Mouse (Mus musculus) cerebellum, postnatal 14 days (tissue): ENCODE measurements around the gene Rint1.
A peak's percentile ranks its signal among the peaks of the same experiment; 100 is the strongest.
"Not testable (repeated sequence)": the region's sequence is repeated elsewhere in the genome, so short reads cannot be mapped to it uniquely, and the experiment has no call there.

ENCODE experiments used
- DNase-seq, 2 experiments: peaks; one replicate each; pipeline ENCODE4 v3.0.0; 2021; ENCODE audit warnings: mixed read lengths in 2 of 2

Rint1 gene

DNA sequence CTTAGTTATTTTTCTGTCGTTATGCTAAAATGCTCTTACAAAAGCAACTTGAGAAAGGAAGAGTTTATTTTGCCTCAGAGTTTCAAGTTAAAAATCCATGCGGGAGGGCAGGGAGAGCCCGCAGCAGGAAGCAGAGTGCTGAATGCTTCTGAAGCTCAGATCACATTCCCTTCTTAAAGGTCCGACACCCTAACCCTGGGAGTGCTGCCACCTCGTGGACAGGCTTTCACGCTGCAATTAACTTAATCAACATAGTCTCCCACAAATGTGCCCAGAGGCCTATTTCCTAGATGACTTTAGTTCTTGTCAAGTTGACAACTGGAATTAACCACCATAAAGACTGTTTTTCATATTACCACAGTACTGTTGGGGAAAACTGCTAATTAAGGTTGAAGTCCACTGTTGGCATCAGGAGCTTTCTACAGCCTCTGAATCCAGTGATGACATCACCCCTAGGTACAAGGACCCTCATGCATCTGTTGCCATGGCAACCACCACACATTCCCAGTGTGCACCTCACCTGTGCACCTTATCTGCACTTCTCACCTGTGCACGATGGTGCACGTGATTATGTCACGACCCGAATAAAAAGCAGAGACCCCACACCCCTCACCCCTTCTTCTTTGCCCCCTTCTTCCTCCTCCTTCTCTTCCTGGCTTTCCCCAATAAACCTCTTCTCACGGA is 39.0 kb downstream of the Rint1 start:
- peak; percentile 72 to 80 for DNase-seq

DNA sequence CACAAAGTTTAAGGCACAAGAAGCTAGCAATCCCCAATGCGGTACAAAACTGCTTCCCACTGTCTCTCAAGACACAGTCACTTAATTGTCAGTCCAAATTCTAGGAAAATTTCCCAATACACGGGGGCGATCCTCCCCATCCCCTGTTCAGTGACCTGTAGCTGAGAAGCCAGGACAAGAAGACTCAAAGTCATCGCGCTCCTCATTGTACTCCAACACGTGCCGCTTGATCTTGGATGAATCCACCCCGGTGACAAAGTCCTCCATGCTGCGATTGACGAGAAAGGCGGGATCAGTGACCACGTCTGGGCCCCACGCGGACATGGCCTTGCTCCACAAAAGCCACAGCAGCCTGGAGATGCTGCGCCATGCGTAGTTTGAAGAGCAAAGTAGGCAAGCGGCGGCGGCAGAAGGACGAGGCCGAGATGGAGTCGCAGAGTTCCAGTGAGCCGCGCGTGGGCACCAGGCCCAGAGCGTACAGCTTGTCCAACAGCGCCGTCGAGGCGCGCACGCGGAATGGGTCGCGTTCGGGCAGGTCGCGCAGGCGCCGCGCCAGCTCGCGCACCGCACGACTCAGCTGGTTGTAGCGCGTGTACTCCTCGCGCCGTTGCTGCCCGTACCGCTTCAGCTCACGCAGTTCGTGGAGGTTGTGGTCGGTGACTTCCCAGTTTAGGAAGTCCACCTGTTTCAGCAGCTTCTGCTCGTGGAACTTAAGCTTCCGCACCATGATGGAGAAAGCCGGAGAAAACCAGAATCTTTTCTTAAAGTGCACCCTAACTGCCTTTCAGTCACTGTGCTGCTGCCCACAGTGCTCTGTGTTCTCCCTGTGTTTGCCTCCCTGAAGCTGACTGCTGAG is 43.6 kb downstream of the Rint1 start:
- peak; percentile 73 to 86 for DNase-seq

DNA sequence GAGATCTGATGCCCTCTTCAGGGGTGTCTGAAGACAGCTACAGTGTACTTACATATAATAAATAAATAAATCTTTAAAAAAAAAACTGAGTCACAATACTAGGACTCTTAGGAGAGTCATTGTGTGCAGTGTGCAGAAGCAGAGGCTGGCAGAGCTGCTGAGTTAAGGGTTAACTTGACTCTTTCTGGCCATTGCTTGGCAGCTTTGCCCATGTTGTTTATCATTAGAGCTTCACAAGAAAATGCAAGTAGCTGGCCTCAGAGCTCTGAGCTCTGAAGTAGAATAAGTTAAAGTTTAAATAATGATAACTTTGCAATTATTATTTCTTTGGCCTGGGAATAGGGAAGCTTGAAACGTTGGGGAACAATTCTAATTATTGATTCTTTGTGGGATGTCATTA is 48.2 kb downstream of the Rint1 start:
- DNase-seq, result not testable (repeated sequence)

DNA sequence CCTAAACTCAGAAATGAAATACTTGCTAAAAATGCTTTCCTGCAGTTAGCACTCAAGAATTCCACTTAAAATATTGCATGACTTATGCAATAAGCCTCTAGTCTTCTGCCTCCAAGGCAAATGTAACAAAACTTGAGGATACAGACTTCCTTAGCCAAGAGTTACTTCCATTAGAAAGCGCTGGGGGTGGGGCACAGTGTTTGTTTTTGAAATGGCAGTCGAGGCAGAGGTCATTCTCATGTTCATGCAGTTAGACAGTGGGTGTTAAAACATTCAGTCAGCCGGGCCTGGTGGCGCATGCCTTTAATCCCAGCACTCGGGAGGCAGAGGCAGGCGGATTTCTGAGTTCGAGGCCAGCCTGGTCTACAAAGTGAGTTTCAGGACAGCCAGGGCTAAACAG is 50.6 kb downstream of the Rint1 start:
- DNase-seq, result no peak

DNA sequence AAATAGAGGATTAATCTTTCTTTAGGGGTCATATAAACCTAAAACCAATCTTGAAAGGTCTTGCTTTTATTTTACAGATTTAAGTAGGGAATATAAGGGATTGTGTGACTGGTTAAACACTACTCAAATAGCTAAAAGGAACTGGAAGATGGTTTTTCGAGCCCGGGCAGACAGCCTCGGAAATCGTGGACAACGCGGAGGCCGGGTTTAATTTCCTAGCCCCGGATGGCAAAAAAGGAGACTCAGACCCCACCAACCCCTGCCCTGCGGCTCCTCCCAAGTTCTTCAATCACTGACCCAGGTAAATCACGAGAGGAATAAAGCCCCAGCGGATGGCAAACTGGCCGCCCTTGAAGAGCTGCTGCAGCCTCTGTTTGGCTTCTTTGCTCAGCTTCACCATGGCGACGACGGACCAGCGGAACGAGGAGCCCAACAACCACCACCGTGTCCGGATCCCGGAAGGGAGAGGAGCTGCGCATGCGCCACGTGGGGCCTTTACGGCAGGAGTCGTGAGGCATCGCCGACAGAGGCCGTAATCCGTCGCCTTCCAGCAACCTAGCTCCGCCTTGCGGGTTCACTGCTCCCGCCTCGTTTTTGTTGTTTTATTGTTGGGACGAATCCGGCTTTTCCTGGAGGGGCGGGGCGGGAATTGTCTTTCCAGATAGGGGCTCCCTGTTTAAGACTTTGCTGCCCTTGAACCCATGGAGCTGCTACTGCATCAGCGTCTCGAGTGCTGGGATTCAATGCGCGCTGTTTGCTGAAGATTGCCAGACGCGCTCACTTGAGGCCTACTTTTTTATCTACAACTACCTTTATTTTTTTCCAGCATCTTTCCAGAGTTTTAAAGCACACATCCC is 56.4 kb downstream of the Rint1 start, which contains the start of gene Tomm7:
TSS of gene Tomm7 (minus strand) at position 488 of the 857 bp plus-strand sequence.
- DNase-seq, result peak; percentile 96 to 97

DNA sequence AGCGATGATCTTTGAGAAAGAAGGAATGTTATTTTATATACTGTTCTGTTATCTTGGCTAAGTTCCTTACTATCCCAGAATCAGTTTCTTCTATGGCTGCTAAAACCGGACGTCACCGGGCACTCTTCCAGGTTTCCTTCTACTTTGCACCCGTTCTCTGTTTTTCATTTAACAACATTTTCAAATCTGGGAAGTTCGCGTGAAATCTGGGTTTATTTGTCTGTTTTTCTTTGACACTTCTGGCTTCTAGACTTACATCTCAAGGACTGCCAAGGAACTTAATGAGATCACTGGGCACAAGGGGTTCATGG is 57.0 kb downstream of the Rint1 start:
- DNase-seq, result peak; percentile 62 to 73

DNA sequence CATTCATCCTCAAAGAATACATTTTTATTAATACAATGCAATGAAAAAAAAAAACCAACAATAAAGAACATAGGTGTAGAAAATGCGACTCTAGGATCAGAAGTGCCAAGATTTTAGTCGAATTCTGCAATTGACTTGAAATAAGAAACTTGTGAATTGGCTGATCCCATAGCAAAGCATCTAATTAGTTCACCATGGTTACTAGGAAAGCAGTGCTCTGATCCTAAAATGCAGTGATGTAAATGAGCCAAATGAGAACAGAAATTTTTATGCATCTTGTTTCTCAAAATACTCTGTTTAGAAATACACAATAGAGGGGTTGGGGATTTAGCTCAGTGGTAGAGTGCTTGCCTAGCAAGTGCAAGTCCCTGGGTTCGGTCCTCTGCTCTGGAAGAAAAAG is 57.6 kb downstream of the Rint1 start:
- DNase-seq, result no peak

DNA sequence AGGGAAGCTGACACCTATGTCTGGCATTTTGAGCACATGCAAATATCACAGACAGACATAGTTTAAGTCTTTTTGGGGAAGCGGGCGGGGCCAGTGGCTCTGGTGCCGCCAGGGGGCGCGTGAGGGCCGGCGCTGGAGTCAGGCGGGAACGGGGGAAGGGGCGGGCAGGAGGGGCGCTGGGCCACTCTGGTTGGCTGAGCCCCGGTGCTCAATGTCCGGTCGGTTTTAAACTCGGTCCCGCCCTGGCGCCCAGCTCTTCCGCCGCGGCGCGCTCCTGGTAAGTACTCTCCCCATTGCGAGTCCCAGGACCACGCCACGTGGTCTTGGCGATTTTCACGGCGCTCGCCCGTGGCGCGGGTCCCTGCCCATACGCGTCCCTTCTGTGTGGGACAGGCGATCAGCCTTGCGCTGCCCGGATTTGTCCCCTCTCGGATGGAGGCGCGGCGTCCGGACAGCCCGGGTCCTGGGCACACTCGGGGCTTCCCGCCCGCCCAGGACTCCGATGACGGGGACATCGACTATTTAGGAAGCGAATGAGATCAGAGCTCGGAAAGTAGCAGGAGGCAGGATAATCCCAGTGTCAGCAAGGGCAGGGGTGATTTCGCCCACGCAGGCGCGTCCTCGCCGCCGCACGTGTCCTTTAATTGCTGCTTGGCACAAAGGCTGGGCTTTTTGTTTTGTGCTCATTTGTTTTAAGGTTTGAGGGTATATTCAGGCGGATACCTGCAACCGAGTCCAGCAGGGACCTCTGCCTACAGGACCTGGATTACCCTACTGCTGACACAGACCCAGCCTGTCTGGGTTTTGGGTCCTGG is 63.0 kb downstream of the Rint1 start:
- peak; percentile 95 to 96 for DNase-seq

DNA sequence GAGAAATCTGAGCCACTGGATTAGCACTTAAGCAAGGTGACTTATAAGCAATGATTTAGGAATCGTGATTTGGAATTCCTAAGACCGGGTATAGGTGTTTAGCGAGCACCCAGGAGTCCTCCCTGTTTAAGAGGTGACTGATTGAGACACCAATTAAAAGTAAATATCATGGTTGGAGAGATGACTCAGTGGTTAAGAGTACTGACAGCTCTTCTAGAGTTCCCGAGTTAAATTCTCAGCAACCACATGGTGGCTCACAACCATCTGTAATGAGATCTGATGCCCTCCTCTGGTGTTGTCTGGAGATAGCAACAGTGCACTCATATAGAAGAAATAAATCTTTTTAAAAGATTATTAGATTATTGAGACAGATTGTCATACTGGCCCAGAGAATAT is 63.6 kb downstream of the Rint1 start:
- not testable (repeated sequence) for DNase-seq

DNA sequence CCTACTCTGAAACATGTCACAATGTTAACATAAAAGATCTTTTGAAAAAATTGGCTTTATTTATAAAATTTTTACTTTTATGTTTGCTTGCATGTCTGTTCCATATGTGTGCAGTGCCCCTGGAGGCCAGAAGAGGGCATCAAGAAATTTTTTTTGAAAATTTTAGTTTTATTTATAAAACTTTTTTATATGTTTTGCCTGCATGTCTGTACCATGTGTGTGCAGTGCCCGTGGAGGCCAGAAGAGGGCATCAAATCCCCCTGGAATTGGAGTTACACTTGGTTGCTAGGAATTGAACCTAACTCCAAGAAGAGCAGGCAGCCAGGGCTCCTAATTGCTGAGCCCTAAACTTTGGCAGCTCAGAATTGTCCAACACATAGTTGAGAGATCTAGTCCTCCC is 65.4 kb downstream of the Rint1 start:
- DNase-seq, result peak in 1 of 2 experiments; percentile 58

DNA sequence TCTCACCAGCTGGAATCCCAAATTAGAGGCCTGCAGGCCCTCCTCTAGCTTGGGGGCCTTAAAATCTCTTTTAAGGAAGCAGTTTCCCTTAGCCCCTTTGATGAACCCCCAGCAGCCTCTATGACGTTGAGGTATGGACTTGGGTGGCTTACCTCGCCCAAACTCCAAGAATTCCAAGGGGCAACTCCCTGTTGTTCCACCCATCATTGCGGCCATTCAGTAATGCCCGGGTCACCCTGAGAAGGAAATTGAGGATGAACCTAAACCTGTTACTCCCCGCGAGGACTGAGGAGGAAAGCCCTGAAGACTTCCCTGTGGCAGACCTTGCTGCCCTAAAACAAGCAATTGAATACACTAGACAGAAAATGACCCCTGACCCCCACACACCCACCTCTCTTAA is 68.0 kb downstream of the Rint1 start:
- no peak for DNase-seq

DNA sequence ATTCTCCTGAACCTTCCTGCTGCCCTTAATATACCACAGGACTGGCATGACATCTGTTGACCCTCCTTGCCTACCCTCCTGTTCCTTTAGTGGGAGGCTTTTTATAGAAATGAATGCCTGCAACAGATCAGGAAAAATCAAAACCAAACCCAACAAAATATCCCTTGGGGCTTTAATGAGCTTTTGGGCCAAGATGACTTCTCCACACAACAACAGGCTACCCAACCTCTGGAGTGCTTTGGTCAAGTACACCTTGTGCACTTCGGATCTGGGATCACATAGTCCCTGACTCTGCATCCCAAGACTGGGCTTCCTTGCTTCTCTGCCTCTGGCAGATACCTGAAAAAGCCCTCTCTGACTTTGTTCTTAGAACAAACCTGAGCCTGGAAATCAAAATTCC is 68.7 kb downstream of the Rint1 start:
- DNase-seq, result no peak

DNA sequence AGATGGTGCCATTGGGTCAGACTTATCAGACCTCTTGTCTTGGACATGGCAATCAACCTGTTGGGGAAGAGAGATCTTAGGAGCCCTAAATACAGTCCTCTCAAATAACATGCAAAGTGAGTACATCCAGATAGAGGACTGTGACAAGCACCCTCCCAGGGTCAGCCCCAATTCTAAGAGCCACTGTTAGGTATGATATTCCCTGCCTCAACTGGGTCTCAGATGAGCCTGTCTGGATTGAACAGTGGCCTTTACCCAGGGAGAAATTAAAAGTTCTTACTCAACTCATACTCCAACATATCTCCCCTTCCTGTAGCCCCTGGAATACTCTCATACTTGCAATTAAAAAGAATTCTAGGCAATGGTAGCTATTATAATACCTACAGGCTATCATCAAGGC is 69.7 kb downstream of the Rint1 start:
- no peak for DNase-seq

DNA sequence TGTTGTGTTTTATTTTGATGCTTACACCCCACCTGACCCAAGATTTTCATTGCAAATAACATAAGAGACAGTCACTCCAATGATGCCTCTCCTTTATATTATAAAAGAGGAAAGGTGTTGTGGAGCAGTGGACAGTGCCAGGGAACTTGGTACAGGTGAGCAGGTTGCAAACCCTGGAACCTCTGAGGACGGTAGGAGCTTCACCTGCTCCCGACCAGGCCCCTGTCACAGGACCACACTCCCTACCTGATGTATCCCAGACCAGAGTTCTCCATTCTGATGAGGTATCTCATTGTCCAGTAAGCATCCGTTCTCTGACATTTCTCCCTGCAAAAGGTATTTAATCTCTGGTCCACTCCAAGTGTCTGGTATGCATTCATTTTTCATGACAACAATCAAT is 70.5 kb downstream of the Rint1 start:
- no peak for DNase-seq

DNA sequence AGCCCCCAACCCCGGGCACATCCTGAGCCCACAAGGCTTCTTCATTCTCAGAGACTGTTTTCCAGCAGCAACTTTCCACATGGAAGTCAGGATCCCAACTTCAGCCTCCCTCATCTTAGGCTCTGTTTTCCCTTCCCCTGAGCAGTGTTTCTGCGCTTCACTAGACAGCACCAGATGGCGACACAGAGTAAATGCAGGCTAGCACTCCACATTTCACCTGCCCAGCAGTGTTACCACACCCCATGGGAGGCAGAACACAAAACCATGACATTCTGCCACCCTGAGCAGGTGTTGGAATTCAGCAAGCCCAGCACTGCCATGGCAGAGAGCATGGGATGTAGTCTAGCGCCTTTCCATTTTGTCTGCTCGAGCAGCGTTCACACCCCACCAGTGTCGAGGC is 71.1 kb downstream of the Rint1 start:
- DNase-seq, result peak in 1 of 2 experiments; percentile 24

DNA sequence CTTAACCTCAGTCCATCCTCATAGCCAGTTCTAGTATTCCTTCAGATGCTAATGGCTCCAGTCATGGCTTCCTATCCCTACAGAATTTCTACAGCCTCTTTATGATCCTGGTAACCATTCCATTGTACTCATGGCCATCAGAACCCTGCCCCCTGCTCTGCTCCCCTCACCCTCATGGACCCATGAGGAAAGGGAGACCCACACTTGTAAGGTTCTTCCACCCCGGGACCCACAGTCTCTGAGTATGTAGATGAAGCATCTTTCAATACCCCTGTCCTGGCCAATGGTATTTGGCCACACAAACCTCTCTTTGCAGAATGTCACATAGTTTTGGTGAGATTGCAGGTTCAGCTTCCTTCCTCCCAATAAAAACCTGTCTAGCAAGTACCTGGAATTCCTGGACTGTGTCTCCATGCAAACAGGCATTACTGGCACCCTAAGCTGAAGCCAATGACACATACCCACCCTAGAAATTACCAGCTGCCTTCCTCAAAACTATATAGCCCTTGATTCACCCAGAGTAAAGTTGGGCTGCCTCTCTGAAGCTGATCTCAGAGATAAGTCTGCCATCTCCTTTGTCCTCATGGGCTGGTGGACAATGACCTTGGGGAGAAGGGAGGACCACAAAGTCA is 71.7 kb downstream of the Rint1 start:
- DNase-seq, result no peak

DNA sequence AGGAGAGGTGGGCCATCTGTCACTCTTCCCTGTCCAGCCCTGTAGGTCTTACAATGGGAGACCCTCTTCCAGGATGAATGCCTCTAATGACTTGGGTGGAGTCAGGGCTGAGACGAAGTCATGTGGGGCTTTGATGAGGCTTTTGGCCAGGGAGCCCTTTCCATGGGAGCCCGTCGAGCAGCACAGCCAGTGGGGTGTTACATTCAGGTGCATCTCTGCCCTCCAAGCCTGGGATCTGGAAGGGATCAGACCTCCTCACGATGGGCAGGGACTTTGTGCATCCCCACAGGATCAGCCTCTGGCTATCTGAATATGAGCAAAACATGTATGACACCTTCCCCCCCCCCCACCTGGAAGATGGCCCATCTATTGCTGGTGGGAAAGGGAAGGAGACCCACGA is 72.4 kb downstream of the Rint1 start:
- DNase-seq, result no peak

DNA sequence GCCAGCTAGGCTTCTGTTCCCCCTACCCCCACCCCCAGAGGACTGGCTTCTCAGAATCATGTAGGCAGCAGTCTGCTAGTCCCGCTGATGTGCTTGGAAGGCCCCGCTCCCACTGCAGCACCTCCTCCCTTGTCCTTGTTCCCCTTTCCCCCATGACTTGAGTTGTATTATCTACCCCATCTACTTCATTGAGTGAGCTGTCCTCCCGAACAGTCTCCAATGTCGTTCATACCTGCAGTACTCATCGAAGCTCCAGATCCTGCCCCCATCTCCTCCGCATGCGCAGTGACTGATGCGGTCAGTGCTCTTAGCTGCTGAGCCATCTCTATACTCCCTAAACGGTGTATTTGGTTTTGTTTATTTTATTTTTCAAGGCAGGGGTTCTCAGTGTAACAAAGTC is 74.2 kb downstream of the Rint1 start:
- DNase-seq, result no peak

DNA sequence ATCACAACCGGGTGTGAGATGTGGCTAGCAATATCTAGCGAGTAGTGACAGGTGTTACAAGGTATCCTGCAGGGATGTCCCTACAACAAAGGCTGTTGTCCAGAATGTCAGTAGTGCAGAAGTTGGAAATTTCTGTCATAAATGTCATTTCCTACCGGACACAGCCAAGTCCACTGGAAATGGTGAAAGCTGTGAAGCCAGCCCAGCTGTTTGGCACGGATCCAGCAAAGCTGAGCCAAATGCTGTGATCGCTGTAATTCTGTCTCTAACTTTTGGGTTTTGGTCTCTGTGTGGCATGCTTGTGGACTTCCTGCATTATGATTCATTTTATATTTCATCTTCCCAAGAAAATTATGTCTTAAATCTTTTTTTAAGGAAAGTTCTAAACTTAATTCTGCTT is 74.8 kb downstream of the Rint1 start:
- no peak for DNase-seq

DNA sequence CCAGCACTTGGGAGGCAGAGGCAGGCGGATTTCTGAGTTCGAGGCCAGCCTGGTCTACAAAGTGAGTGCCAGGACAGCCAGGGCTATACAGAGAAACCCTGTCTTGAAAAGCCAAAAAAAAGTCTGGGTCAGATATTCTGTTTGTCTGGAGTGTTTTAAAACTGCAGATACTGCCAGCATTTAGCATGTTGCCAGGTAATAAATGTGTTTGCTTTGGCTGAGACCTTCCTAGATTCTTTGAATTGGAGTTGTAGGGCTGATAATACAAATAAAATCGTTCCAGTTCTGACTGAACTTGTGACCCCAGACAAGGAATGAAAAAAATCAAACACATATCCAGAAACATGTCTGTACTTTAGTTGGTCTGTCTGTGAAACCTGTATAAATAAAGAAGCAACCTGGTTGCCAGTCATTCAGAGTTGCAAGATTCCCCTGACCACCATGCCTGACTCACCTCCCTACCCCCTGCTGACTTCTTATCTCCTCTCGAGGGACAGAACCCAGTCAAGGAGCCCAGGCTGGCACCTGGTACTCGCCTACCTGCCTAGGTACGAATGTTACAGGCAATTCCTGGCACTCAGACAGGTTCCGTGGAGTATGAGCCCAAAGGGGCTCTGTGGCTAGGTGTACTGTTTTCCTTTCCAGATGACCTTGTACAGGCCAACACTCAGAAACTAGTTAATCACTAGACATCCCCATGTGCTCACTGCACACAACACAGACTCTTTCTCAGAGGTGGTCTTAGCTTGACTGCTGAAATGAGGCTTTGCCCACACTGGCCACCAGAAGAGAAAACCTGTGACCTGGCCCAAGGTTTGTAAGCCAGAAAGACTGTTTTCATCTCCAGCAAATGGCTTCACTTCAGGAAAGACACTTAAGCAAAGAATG is 75.9 kb downstream of the Rint1 start:
- no peak for DNase-seq
